Mouse (Mus musculus) limb, embryonic 11.5 days (tissue): ENCODE measurements around the gene Trpm3. TPM values are rescaled to one million over a fixed set of nuclear protein-coding genes. Genes with fewer than 3 reads are reported as not detected.
A peak's percentile ranks its signal among the peaks of the same experiment; 100 is the strongest.

Experiments
- ATAC-seq: fragments of 200-750 bp; cut with Nextera tagmentation; 2 replicates; pipeline ENCODE4 v1.8.0; 2017; ENCODE audit warnings: low read depth; ENCODE audit not compliant: insufficient number of reproducible peaks, low FRiP score, low TSS enrichment
- DNase-seq: peaks from one replicate; pipeline ENCODE4 v3.0.0-alpha.2; 2015; ENCODE audit warnings: low spot score
- H3K27ac ChIP-seq: fragments of 300-500 bp; sonication (generic); replicated peaks from 2 replicates; pipeline ENCODE4 v1.5.1; 2014; ENCODE audit warnings: low read depth, mild to moderate bottlenecking, low read length
- H3K27me3 ChIP-seq: fragments of 300-500 bp; sonication (generic); 2 replicates; pipeline ENCODE4 v1.6.1; 2014; ENCODE audit warnings: mild to moderate bottlenecking, low read length, mixed read lengths; ENCODE audit not compliant: control insufficient read depth, insufficient read depth
- H3K36me3 ChIP-seq: fragments of 300-500 bp; sonication (generic); 2 replicates; pipeline ENCODE4 v1.6.1; 2014; ENCODE audit warnings: mild to moderate bottlenecking, low read length, moderate library complexity, mixed read lengths; ENCODE audit not compliant: control insufficient read depth, insufficient read depth
- H3K4me1 ChIP-seq: fragments of 300-500 bp; sonication (generic); 2 replicates; pipeline ENCODE4 v1.6.1; 2014; ENCODE audit warnings: low read length, mixed read lengths; ENCODE audit not compliant: control insufficient read depth, insufficient read depth
- H3K4me2 ChIP-seq: fragments of 300-500 bp; sonication (generic); 2 replicates; pipeline ENCODE4 v1.6.1; 2014; ENCODE audit warnings: low read depth, mild to moderate bottlenecking, moderate library complexity; ENCODE audit not compliant: severe bottlenecking
- H3K4me3 ChIP-seq: fragments of 300-500 bp; sonication (generic); 2 replicates; pipeline ENCODE4 v1.5.1; 2014; ENCODE audit warnings: low read depth, low read length
- H3K9ac ChIP-seq: fragments of 300-500 bp; sonication (generic); 2 replicates; pipeline ENCODE4 v1.6.1; 2014; ENCODE audit warnings: mild to moderate bottlenecking, low read length
- H3K9me3 ChIP-seq: fragments of 300-500 bp; sonication (generic); 2 replicates; pipeline ENCODE4 v1.6.1; 2016; ENCODE audit warnings: low read length; ENCODE audit not compliant: control insufficient read depth
- WGBS: fragments of 180-500 bp; shearing (Covaris S2); extraction: QIAGEN DNeasy Blood & Tissue Kit; methylation state at CpG from one replicate; pipeline ENCODE4 v1.1.7; 2014; 5-methylcytosine and 5-hydroxymethylcytosine counted together
- polyA plus RNA-seq: library from polyadenylated mRNA; unstranded; fragments of >200 nt; fragmentation: Nextera tagmentation; extraction: Ambion mirVana; gene quantifications from 2 replicates; pipeline ENCODE4 v1.2.1, GENCODE M21; 2014

The Trpm3 gene
- polyA plus RNA-seq, result 1.6 and 1.7 TPM in 2 replicates

DNA sequence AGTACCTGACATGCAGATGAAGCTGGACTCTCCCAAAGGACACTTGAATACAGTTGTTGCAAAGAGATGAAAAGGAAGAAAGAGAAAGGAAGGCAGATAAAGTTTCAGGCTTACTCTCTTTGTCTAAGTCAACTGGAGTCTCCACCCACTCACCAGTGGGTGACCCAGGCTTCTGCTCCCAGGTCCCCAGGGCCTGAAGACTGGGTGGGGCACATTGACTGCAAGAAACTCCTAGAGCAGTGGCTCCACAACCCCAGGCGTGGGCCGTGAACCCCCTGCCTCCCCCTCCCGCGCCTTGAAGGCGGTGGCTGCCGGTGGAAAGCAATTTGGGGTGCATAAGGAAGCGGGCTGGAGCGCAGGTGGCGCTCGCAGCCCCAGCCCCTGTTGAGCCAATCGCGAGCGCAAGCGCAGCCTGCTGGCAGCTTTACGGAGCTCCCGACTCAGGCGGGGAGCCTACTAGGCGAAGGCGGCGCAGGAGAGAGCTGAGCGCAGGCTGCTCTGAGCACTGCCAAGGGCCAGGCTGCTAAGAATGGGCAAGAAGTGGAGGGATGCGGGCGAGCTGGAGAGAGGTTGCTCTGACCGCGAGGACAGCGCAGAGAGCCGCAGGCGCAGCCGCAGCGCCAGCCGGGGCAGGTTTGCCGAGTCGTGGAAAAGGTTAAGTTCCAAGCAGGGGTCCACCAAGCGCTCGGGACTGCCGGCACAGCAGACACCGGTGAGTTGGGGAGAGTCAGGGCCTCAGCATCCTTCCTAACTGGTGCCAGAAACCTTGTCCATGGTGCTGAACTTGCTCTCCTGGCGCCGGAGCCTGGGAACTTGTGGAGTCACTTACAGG lies at the start of gene Trpm3:
Gene Trpm3 (plus strand): TSS at position 457 of the 832 bp plus-strand sequence.
- no peaks in the 10 kb centered on the region for H3K27me3 ChIP-seq
- ATAC-seq (peak; percentile 95), DNase-seq (peak; percentile 92)
- under 1% methylated on average over 39 of the region's 39 CpGs for WGBS
- no peaks in the 10 kb centered on the region for H3K9me3 ChIP-seq
- no peak within 1 kb of the TSS for H3K4me3 ChIP-seq
- H3K36me3 ChIP-seq, result no peaks in the 10 kb centered on the region
- H3K4me2 ChIP-seq, result peak within 1 kb of the TSS; percentile 58
- H3K27ac ChIP-seq, result no peak within 1 kb of the TSS
- H3K4me1 ChIP-seq, result 0 out of 2 replicates have a peak, but pooled peaks cover 5% of the 10 kb centered on the region
- H3K9ac ChIP-seq, result no peak within 1 kb of the TSS

DNA sequence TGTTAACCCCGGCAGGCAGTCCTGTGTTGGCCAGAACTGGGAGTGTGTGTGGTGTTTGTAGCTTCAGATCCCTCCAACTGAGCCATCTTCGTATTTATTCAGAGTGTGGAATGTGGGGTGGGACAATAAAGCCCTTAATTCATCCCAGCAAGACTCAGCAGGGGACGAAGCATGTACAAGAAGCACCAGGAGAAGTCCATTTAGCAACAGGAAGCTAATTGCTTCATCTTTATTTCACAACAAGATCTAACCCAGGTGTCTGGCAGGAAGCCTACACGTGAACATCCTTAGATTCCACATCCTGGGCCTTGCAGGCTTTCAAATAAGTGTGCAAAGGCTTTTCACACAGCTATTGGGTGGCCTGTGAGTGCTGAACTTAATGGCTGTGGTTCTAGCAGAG lies 38.3 kb upstream of the Trpm3 start:
- 53% methylated on average over 4 of the region's 4 CpGs for WGBS
- ATAC-seq (no peak), DNase-seq (no peak)
- Histone ChIP-seq H3K4me2 (no peak overlapping the region), H3K9ac (no peak overlapping the region), H3K27me3 (no peaks in the 10 kb centered on the region), H3K27ac (no peak overlapping the region), H3K4me3 (no peak overlapping the region), H3K36me3 (no peaks in the 10 kb centered on the region), H3K9me3 (no peaks in the 10 kb centered on the region), H3K4me1 (no peaks in the 10 kb centered on the region)

DNA sequence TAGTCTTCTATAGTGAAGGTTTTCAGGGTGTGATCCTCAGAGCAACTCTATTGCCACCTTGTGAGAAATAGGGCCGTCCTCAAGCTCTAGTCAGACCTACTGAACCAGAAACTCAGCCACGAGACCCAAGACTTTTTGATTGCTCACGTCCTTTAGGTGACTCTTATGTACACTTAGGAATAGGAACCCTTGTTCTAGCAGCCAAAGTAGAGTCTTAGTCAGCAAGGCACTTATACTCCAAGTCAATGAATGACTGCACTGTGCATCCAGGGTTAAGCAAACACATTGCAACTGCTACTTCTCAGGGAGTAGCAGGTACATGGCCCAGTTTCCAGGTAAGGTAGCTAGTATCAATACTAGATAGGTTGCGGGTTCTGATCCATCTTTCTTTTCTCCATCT lies 35.0 kb upstream of the Trpm3 start:
- no peaks in the 10 kb centered on the region for H3K9me3 ChIP-seq
- H3K4me2 ChIP-seq, result no peak overlapping the region
- H3K27ac ChIP-seq, result no peak overlapping the region
- ATAC-seq (no peak), DNase-seq (no peak)
- H3K4me3 ChIP-seq, result no peak overlapping the region
- no peaks in the 10 kb centered on the region for H3K36me3 ChIP-seq
- no peaks in the 10 kb centered on the region for H3K27me3 ChIP-seq
- WGBS, result 85% methylated on average over 4 of the region's 4 CpGs
- no peak overlapping the region for H3K9ac ChIP-seq
- H3K4me1 ChIP-seq, result no peaks in the 10 kb centered on the region

DNA sequence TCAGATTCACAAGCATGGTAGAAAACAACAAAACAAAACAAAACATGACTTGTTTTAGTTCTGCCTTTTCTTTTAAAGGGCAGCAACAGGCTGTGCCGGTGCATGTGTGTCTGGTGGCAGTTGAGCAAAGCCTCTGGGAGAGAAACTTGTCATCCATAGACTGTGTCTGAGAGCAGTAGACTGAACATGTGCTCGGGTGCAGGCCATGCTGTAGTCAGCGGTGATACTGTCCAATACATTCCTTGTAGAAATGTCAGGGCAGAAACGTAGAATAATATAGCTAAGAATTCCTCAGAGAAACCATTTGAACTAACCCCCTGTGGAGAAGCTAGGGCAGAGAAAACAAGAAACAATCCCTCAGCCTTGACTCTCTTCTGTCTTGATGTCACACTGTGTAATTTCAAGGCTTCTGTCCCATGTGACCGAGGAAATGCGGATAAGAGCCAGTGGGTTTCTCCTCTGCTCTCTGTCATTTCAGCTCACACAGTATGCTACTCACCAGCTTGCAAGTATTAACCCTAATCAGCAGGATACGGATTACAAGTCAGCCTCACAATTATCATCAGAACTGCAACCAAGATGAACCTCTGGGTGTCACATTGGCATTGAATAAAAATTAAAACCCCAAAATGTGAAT lies 33.9 kb upstream of the Trpm3 start:
- DNase-seq, result no peak
- no peaks in the 10 kb centered on the region for H3K36me3 ChIP-seq
- no peaks in the 10 kb centered on the region for H3K9me3 ChIP-seq
- no peak overlapping the region for H3K4me3 ChIP-seq
- no peak for ATAC-seq
- 77% methylated on average over 7 of the region's 7 CpGs for WGBS
- no peaks in the 10 kb centered on the region for H3K27me3 ChIP-seq
- no peak overlapping the region for H3K4me2 ChIP-seq
- H3K9ac ChIP-seq, result no peak overlapping the region
- H3K4me1 ChIP-seq, result no peaks in the 10 kb centered on the region
- H3K27ac ChIP-seq, result no peak overlapping the region

DNA sequence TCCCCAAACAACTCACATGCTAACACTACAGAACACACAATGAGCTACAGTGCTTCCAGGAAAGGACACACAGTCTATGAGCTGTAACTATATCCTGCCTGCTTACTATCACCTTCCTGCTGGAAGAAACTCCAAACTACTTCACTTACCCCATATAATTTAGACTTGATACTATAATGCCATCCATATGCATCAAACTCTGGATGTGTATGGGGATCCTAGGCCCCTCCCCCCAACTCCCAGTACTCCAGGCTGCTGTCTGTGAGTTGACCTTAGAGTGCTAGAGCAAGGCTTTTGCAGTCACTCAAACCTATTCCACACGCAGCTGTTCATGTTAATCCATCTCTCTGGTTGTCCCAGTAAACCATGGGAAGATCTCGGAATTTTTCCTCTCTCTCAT lies 33.2 kb upstream of the Trpm3 start:
- H3K36me3 ChIP-seq, result no peaks in the 10 kb centered on the region

DNA sequence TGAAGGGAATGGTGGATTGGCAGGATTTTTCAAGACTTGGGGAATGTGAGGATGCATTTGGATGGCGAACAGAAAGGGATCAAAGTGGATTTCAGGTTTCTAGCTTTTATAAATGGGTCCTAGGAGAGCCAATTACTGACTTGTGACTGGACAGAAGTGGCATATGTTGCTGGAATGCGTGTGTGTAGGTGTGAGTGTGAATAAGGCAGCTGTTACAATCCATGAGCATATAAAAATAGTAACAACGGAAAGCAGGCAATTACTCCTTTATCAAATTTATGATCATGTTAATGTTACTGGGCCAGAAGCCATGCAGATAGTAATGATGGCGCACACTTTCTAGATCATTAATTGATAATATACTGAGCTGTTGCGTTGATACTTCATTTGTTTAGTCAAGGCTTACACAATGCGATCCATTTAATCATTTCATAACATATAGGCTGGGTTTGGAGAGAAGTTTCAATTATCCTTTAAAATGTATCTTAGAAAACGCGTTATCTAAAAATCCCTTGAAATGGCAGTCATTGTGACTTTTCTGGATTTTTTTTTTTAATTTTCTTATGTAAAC lies 29.9 kb upstream of the Trpm3 start:
- Histone ChIP-seq H3K9me3 (no peaks in the 10 kb centered on the region), H3K27me3 (no peaks in the 10 kb centered on the region), H3K4me1 (no peaks in the 10 kb centered on the region), H3K27ac (no peak overlapping the region), H3K4me3 (no peak overlapping the region), H3K9ac (no peak overlapping the region), H3K36me3 (no peaks in the 10 kb centered on the region), H3K4me2 (no peak overlapping the region)
- no peak for DNase-seq
- no peak for ATAC-seq
- 90% methylated on average over 8 of the region's 8 CpGs for WGBS

More for the DNA sequence above, 33.2 kb upstream of the Trpm3 start:
- ATAC-seq (no peak), DNase-seq (no peak)
- 63% methylated on average over 2 of the region's 2 CpGs for WGBS
- Histone ChIP-seq H3K4me2 (no peak overlapping the region), H3K9ac (no peak overlapping the region), H3K4me3 (no peak overlapping the region), H3K4me1 (no peaks in the 10 kb centered on the region), H3K27ac (no peak overlapping the region), H3K27me3 (no peaks in the 10 kb centered on the region), H3K9me3 (no peaks in the 10 kb centered on the region)

DNA sequence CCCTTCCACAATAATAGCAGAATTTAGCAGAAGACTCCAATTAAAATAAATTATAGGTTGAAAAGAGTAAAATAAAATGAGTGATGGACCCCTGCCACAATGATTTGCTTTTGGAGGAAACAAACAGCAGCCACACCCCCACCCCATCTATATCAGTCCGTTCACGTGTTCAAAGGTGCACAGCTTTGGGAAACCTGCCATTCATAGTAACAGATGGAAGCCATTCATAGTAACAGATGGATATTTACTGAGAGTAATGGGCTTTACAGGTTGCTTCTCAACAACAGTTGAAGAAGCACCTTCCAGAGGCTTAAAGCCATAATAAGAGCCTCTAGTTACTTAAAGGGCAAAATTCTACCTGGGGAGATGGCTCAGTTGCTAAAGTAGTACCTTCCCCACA lies 17.9 kb upstream of the Trpm3 start:
- DNase-seq (no peak), ATAC-seq (no peak)
- Histone ChIP-seq H3K27ac (no peak overlapping the region), H3K27me3 (no peaks in the 10 kb centered on the region), H3K9ac (no peak overlapping the region), H3K9me3 (no peaks in the 10 kb centered on the region), H3K36me3 (no peaks in the 10 kb centered on the region), H3K4me2 (no peak overlapping the region), H3K4me3 (no peak overlapping the region), H3K4me1 (no peaks in the 10 kb centered on the region)
- 68% methylated on average over 2 of the region's 2 CpGs for WGBS

DNA sequence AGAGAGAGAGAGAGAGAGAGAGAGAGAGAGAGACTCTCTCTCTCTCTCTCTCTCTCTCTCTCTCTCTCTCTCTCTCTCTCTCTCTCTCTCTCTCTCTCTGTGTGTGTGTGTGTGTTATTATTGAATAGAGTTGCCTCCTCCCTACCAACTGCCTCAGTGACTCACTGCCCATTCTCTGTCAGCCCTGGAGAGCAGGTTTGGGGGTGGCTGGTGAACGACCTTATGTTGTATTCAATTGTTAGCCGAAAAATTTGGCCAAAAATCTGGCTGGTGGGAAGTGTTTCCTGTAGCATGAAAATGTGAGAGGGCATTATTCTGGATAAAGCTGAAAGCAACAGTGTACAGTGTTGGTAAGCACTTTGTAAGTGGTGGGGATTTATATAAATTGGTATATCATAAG lies 17.2 kb upstream of the Trpm3 start:
- no peak overlapping the region for H3K9ac ChIP-seq
- no peaks in the 10 kb centered on the region for H3K9me3 ChIP-seq
- DNase-seq (no peak), ATAC-seq (no peak)
- WGBS, result 86% methylated on average over 2 of the region's 2 CpGs
- no peaks in the 10 kb centered on the region for H3K27me3 ChIP-seq
- no peak overlapping the region for H3K27ac ChIP-seq
- no peaks in the 10 kb centered on the region for H3K4me1 ChIP-seq
- H3K4me3 ChIP-seq, result no peak overlapping the region
- no peak overlapping the region for H3K4me2 ChIP-seq
- no peaks in the 10 kb centered on the region for H3K36me3 ChIP-seq
